Mouse (Mus musculus): ENCODE measurements around the gene Mip.
A peak's percentile ranks its signal among the peaks of the same experiment; 100 is the strongest.
"Not testable (repeated sequence)": the region's sequence is repeated elsewhere in the genome, so short reads cannot be mapped to it uniquely, and the experiment has no call there.

The Mip gene

GRCm38 (mm10) chr10:128211390-128212108, 14.1 kb upstream of the Mip start, which contains the start of gene Spryd4:
Gene Spryd4 (minus strand): TSS chr10:128211807.
- DNase-seq (ENCODE audit: low spot score) = peak; percentile 82

- no peak for DNase-seq (ENCODE audit: low spot score)
These were observed 13.5 kb upstream of the Mip start for GRCm38 (mm10) chr10:128212148-128212547.

GRCm38 (mm10) chr10:128212871-128213323, 12.7 kb upstream of the Mip start:
- DNase-seq (ENCODE audit: low spot score) = peak; percentile 6

- not testable (repeated sequence) for DNase-seq (ENCODE audit: low spot score)
These were observed 11.5 kb upstream of the Mip start for GRCm38 (mm10) chr10:128214112-128214511.

GRCm38 (mm10) chr10:128214981-128215380, 10.7 kb upstream of the Mip start:
- DNase-seq (ENCODE audit: low spot score) = no peak

GRCm38 (mm10) chr10:128218387-128219117, 7.1 kb upstream of the Mip start:
- no peak for DNase-seq (ENCODE audit: low spot score)

GRCm38 (mm10) chr10:128221533-128222286, 3.9 kb upstream of the Mip start:
- no peak for DNase-seq (ENCODE audit: low spot score)

GRCm38 (mm10) chr10:128225064-128225463, 574 bp upstream of the Mip start:
- DNase-seq (ENCODE audit: low spot score) = no peak

GRCm38 (mm10) chr10:128227592-128227991, 2.0 kb downstream of the Mip start:
- DNase-seq (ENCODE audit: low spot score) = no peak

GRCm38 (mm10) chr10:128228009-128228408, 2.4 kb downstream of the Mip start:
- DNase-seq (ENCODE audit: low spot score) = no peak

- DNase-seq (ENCODE audit: low spot score) = no peak
These were observed 4.9 kb downstream of the Mip start for GRCm38 (mm10) chr10:128230582-128230981.

- no peak for DNase-seq (ENCODE audit: low spot score)
These were observed 5.5 kb downstream of the Mip start for GRCm38 (mm10) chr10:128231146-128231545.

- peak; percentile 89 for DNase-seq (ENCODE audit: low spot score)
These were observed 6.2 kb downstream of the Mip start, which contains the start of gene Timeless for GRCm38 (mm10) chr10:128231697-128232419. Gene Timeless (plus strand): TSS chr10:128232065.

- DNase-seq (ENCODE audit: low spot score) = no peak
These were observed 6.9 kb downstream of the Mip start for GRCm38 (mm10) chr10:128232420-128232985.

GRCm38 (mm10) chr10:128236321-128236720, 10.7 kb downstream of the Mip start:
- no peak for DNase-seq (ENCODE audit: low spot score)

- no peak for DNase-seq (ENCODE audit: low spot score)
These were observed 12.3 kb downstream of the Mip start for GRCm38 (mm10) chr10:128237807-128238480.

- DNase-seq (ENCODE audit: low spot score) = no peak
These were observed 13.5 kb downstream of the Mip start for GRCm38 (mm10) chr10:128239140-128239539.

- DNase-seq (ENCODE audit: low spot score) = no peak
These were observed 14.5 kb downstream of the Mip start for GRCm38 (mm10) chr10:128240131-128240530.

GRCm38 (mm10) chr10:128243252-128243651, 17.6 kb downstream of the Mip start:
- no peak for DNase-seq (ENCODE audit: low spot score)

GRCm38 (mm10) chr10:128244121-128244520, 18.5 kb downstream of the Mip start:
- DNase-seq (ENCODE audit: low spot score) = no peak

All from ovary, postnatal 10 days (tissue).